Mouse (Mus musculus): ENCODE data around the gene Gm20388. TPM values are rescaled to one million over a fixed set of nuclear protein-coding genes. Genes with fewer than 3 reads are reported as not detected.

The Gm20388 gene
- polyA plus RNA-seq, 1 experiment from 2014 or later, result not detected

DNA sequence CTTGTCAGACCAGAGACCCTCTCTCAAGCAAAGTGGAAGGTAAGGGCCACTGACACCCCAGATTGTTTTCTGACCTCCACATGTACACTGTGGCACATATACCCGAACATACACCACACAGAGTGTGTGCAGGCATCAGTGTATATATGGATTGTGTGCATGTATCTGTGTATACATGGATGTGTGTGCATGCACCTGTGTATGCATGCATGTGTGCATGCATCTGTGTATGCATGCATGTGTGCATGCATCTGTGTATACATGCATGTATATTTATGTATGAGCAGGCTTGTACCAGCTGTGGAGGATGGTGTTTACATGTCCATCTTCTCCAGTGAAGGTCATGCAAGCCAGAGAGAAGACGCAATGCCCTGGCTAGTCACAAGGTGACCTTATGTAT is 2751.3 kb downstream of the Gm20388 start:
- ATAC-seq (replicated peaks; ENCODE audit: insufficient number of reproducible peaks, insufficient read depth, low FRiP score, low read depth), result no peak
- no peaks in the 10 kb centered on the region for H3K27me3 ChIP-seq
- no peaks in the 10 kb centered on the region for H3K9me3 ChIP-seq (replicated peaks)
- H3K36me3 ChIP-seq, result no peaks in the 10 kb centered on the region
- WGBS, result 78% methylated on average over 2 of the region's 2 CpGs
- H3K9ac ChIP-seq, result no peak overlapping the region
- peaks cover 62% of the 10 kb centered on the region for H3K4me1 ChIP-seq (replicated peaks)
- no peak overlapping the region for H3K4me2 ChIP-seq
- no peak overlapping the region for H3K27ac ChIP-seq
- no peak overlapping the region for H3K4me3 ChIP-seq

- H3K36me3 ChIP-seq, result no peaks in the 10 kb centered on the region
- no peak overlapping the region for H3K27ac ChIP-seq
- peaks cover 71% of the 10 kb centered on the region for H3K4me1 ChIP-seq (replicated peaks)
- WGBS, result 67% methylated on average over 3 of the region's 3 CpGs
- H3K9ac ChIP-seq, result no peak overlapping the region
- H3K9me3 ChIP-seq (replicated peaks), result no peaks in the 10 kb centered on the region
- H3K27me3 ChIP-seq, result no peaks in the 10 kb centered on the region
- H3K4me3 ChIP-seq, result no peak overlapping the region
- no peak for ATAC-seq (replicated peaks; ENCODE audit: insufficient number of reproducible peaks, insufficient read depth, low FRiP score, low read depth)
- no peak overlapping the region for H3K4me2 ChIP-seq
Measured at GRCm38 (mm10) chr8:122663106-122663505, 2752.5 kb downstream of the Gm20388 start.

GRCm38 (mm10) chr8:122663670-122664069 is 2753.0 kb downstream of the Gm20388 start:
- no peak overlapping the region for H3K4me2 ChIP-seq
- peaks cover 67% of the 10 kb centered on the region for H3K4me1 ChIP-seq (replicated peaks)
- WGBS, result 70% methylated on average over 5 of the region's 5 CpGs
- ATAC-seq (replicated peaks; ENCODE audit: insufficient number of reproducible peaks, insufficient read depth, low FRiP score, low read depth), result no peak
- H3K9me3 ChIP-seq (replicated peaks), result no peaks in the 10 kb centered on the region
- H3K27me3 ChIP-seq, result no peaks in the 10 kb centered on the region
- H3K27ac ChIP-seq, result no peak overlapping the region
- H3K36me3 ChIP-seq, result no peaks in the 10 kb centered on the region
- H3K9ac ChIP-seq, result no peak overlapping the region
- no peak overlapping the region for H3K4me3 ChIP-seq

GRCm38 (mm10) chr8:122665221-122665620 is 2754.6 kb downstream of the Gm20388 start:
- no peak overlapping the region for H3K9ac ChIP-seq
- ATAC-seq (replicated peaks; ENCODE audit: insufficient number of reproducible peaks, insufficient read depth, low FRiP score, low read depth), result peak; percentile 51; the same call in 1 of the 2 replicates
- H3K4me2 ChIP-seq, result peak overlapping the region; percentile 39; the same call in 1 of the 2 replicates

DNA sequence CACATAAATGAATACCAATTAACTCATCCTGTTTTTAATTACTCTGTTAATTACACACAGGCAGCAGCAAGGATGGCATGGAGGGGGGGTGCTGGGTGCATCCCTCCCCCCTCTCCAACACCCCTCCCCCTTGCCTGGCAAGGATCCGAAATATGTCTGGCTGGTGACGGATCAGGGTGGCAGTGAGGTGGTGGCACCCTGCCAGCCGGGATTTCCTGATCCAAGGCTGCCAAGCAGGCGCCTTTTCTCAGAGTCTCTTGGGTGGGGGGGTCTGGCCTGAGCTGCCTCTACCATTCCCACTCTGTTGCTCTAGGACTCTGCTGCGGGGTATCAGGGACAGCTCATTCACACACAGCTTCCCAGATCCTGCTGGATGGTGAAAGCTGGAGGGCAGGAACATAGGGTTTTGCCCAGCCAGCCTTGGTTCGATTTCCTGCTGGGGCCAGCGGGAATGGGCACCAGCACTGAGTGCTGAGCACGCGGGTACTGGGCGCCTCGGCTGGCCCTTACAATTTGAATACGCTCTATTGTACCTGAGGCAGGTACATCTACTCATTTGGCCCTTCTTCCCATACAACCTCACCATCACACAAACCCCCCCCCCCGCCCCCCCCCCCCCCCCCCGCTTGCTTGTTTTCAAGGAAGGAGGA is 2755.2 kb downstream of the Gm20388 start:
- H3K27me3 ChIP-seq, result peaks cover 10% of the 10 kb centered on the region
- H3K9ac ChIP-seq, result 0 out of 2 replicates have a peak overlapping the region, but pooled peaks have one; percentile 16
- H3K36me3 ChIP-seq, result no peaks in the 10 kb centered on the region
- no peaks in the 10 kb centered on the region for H3K9me3 ChIP-seq (replicated peaks)
- peak overlapping the region; percentile 39; the same call in 1 of the 2 replicates for H3K4me2 ChIP-seq
- H3K4me3 ChIP-seq, result no peak overlapping the region
- peak overlapping the region; percentile 87 for H3K27ac ChIP-seq
- 40% methylated on average over 14 of the region's 14 CpGs for WGBS
- peaks cover 68% of the 10 kb centered on the region for H3K4me1 ChIP-seq (replicated peaks)
- ATAC-seq (replicated peaks; ENCODE audit: insufficient number of reproducible peaks, insufficient read depth, low FRiP score, low read depth), result peak; percentile 58

More at GRCm38 (mm10) chr8:122665221-122665620, 2754.6 kb downstream of the Gm20388 start:
- Histone ChIP-seq H3K4me3 (no peak overlapping the region), H3K27me3 (peaks cover 4% of the 10 kb centered on the region), H3K27ac (peak overlapping the region; percentile 87), H3K36me3 (no peaks in the 10 kb centered on the region), H3K9me3 (replicated peaks) (no peaks in the 10 kb centered on the region), H3K4me1 (replicated peaks) (peaks cover 72% of the 10 kb centered on the region)
- 46% methylated on average over 8 of the region's 8 CpGs for WGBS

DNA sequence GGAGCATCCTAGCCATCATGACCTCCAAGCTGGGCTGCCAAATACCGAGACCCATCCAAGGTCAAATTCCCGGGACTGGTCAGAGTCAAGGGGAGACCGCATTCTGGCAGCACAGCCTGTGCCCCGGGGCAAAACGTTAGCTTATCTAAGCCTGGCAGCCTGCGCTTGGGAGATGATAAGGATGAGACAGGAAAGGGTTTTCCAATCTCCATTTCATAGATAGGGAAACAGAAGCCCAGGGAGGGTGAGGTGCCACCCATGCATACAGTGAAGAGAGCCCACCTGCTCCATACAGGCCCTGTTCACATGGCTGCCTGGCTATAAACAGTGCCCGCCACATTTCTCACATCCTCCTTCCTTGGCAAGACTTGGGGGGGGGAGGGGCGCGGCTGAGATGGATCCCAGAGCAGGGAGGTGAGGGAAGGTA is 2755.7 kb downstream of the Gm20388 start:
- no peak overlapping the region for H3K9ac ChIP-seq
- H3K4me1 ChIP-seq (replicated peaks), result peaks cover 63% of the 10 kb centered on the region
- peak; percentile 36; the same call in 1 of the 2 replicates for ATAC-seq (replicated peaks; ENCODE audit: insufficient number of reproducible peaks, insufficient read depth, low FRiP score, low read depth)
- no peaks in the 10 kb centered on the region for H3K36me3 ChIP-seq
- peaks cover 15% of the 10 kb centered on the region for H3K27me3 ChIP-seq
- H3K4me2 ChIP-seq, result peak overlapping the region; percentile 39
- 11% methylated on average over 9 of the region's 9 CpGs for WGBS
- H3K27ac ChIP-seq, result peak overlapping the region; percentile 87
- H3K9me3 ChIP-seq (replicated peaks), result no peaks in the 10 kb centered on the region
- no peak overlapping the region for H3K4me3 ChIP-seq

DNA sequence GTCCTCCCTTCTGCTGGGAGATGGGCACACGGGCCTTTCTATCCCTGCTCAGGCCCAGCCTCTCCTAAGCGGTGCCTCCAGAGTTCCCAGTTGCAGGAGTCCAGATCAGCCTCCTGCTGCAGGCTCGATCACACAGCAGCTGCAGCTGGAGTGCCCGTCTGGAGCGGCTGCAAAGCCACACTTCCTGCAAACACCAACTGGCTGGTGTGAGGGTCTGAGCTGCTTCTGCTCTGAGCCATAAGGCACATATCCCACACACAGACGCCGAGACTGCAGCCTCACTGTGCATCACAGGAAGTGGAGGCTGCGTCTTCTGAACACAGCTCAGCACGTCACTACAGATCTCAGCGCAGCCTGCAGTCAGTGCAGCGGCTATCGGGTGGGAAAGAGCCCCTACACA is 2756.2 kb downstream of the Gm20388 start:
- Histone ChIP-seq H3K4me2 (peak overlapping the region; percentile 39), H3K9ac (no peak overlapping the region), H3K4me3 (no peak overlapping the region), H3K27ac (peak overlapping the region; percentile 87), H3K27me3 (peaks cover 20% of the 10 kb centered on the region), H3K4me1 (replicated peaks) (peaks cover 58% of the 10 kb centered on the region), H3K36me3 (no peaks in the 10 kb centered on the region), H3K9me3 (replicated peaks) (no peaks in the 10 kb centered on the region)
- no peak for ATAC-seq (replicated peaks; ENCODE audit: insufficient number of reproducible peaks, insufficient read depth, low FRiP score, low read depth)
- 45% methylated on average over 12 of the region's 12 CpGs for WGBS

DNA sequence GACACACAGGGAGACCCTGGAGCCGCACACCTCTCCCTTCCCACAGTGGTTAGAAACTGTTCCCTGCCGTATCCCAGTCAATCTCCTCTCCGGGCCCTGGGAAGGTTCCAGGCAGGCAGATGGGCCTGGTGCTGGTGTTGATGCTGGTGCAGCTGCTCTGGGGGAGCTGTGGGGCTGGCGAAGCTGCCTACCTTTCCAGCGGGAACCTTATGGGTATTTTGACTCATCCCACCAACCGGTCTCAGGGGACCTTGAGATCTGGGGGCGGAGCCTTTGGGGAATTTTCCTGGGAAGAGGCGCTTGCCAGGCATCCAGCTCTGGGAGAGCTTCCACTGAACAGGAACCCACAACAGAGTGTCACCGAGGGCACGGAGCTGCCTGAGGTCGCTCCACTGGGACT is 2757.2 kb downstream of the Gm20388 start:
- no peak overlapping the region for H3K4me2 ChIP-seq
- no peak overlapping the region for H3K27ac ChIP-seq
- peaks cover 52% of the 10 kb centered on the region for H3K4me1 ChIP-seq (replicated peaks)
- 74% methylated on average over 11 of the region's 11 CpGs for WGBS
- no peak overlapping the region for H3K4me3 ChIP-seq
- no peak for ATAC-seq (replicated peaks; ENCODE audit: insufficient number of reproducible peaks, insufficient read depth, low FRiP score, low read depth)
- no peaks in the 10 kb centered on the region for H3K9me3 ChIP-seq (replicated peaks)
- H3K9ac ChIP-seq, result no peak overlapping the region
- peaks cover 29% of the 10 kb centered on the region for H3K27me3 ChIP-seq
- no peaks in the 10 kb centered on the region for H3K36me3 ChIP-seq

GRCm38 (mm10) chr8:122669370-122669769 is 2758.7 kb downstream of the Gm20388 start:
- H3K4me1 ChIP-seq (replicated peaks), result peaks cover 45% of the 10 kb centered on the region
- no peak overlapping the region for H3K9ac ChIP-seq
- 42% methylated on average over 5 of the region's 5 CpGs for WGBS
- H3K4me3 ChIP-seq, result no peak overlapping the region
- H3K36me3 ChIP-seq, result no peaks in the 10 kb centered on the region
- no peak overlapping the region for H3K27ac ChIP-seq
- no peaks in the 10 kb centered on the region for H3K9me3 ChIP-seq (replicated peaks)
- H3K4me2 ChIP-seq, result no peak overlapping the region
- no peak for ATAC-seq (replicated peaks; ENCODE audit: insufficient number of reproducible peaks, insufficient read depth, low FRiP score, low read depth)
- H3K27me3 ChIP-seq, result peaks cover 41% of the 10 kb centered on the region

DNA sequence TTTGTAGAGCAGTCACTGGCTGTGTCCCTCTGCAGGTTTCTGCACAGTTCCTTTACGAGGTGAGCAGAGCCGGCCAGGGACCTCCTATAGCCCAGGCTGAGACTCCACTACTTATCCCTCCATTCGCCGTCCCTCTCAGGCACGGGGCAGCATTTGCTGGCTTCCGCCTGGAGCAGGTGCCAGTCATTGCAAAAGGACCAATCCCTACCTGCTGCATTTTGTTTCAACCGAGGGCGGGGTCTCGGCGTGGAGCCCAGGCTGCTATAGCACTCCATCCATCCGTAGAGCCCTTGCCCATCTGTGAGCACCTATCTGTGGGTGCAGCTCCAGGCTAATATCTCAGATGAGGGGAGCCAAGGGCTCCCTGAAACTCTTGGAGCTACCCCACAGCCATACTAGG is 2759.4 kb downstream of the Gm20388 start:
- 39% methylated on average over 11 of the region's 11 CpGs for WGBS
- Histone ChIP-seq H3K4me3 (no peak overlapping the region), H3K9me3 (replicated peaks) (no peaks in the 10 kb centered on the region), H3K9ac (no peak overlapping the region), H3K4me1 (replicated peaks) (peaks cover 38% of the 10 kb centered on the region), H3K4me2 (no peak overlapping the region), H3K27me3 (peaks cover 46% of the 10 kb centered on the region), H3K27ac (no peak overlapping the region), H3K36me3 (no peaks in the 10 kb centered on the region)
- no peak for ATAC-seq (replicated peaks; ENCODE audit: insufficient number of reproducible peaks, insufficient read depth, low FRiP score, low read depth)

- Histone ChIP-seq H3K27me3 (peaks cover 54% of the 10 kb centered on the region), H3K4me2 (no peak overlapping the region), H3K27ac (no peak overlapping the region), H3K4me1 (replicated peaks) (peaks cover 36% of the 10 kb centered on the region), H3K9me3 (replicated peaks) (no peaks in the 10 kb centered on the region), H3K36me3 (no peaks in the 10 kb centered on the region), H3K4me3 (no peak overlapping the region), H3K9ac (no peak overlapping the region)
- no peak for ATAC-seq (replicated peaks; ENCODE audit: insufficient number of reproducible peaks, insufficient read depth, low FRiP score, low read depth)
- WGBS, result 61% methylated on average over 3 of the region's 3 CpGs
Measured at GRCm38 (mm10) chr8:122670718-122671117, 2760.1 kb downstream of the Gm20388 start.

GRCm38 (mm10) chr8:122671894-122672293 is 2761.3 kb downstream of the Gm20388 start:
- H3K9me3 ChIP-seq (replicated peaks), result no peaks in the 10 kb centered on the region
- ATAC-seq (replicated peaks; ENCODE audit: insufficient number of reproducible peaks, insufficient read depth, low FRiP score, low read depth), result no peak
- no peak overlapping the region for H3K4me3 ChIP-seq
- WGBS, result 65% methylated on average over 6 of the region's 6 CpGs
- H3K9ac ChIP-seq, result no peak overlapping the region
- H3K4me2 ChIP-seq, result no peak overlapping the region
- H3K36me3 ChIP-seq, result no peaks in the 10 kb centered on the region
- peaks cover 65% of the 10 kb centered on the region for H3K27me3 ChIP-seq
- no peak overlapping the region for H3K27ac ChIP-seq
- H3K4me1 ChIP-seq (replicated peaks), result peaks cover 27% of the 10 kb centered on the region
